Mouse (Mus musculus) left cerebral cortex, postnatal 36 days (tissue): ENCODE data around the gene Dvl2. TPM values are rescaled to one million over a fixed set of nuclear protein-coding genes. Genes with fewer than 3 reads are reported as not detected.
"Not testable (repeated sequence)": the region's sequence is repeated elsewhere in the genome, so short reads cannot be mapped to it uniquely, and the experiment has no call there.

Source experiments
- DNase-seq, 2 experiments: peaks; one replicate each; pipeline ENCODE4 v3.0.0; 2021 to 2022; ENCODE audit warnings: low spot score in 2 of 2, mixed read lengths in 1 of 2
- intact Hi-C: fragments of 180-260 bp; cut with DNase I; formaldehyde crosslinking; loops from one replicate; pipeline ENCODE4 v1.15.1; 2025
- total RNA-seq, 2 experiments: library from RNA; stranded (reverse); gene quantifications; 2 replicates each; pipeline ENCODE4 v1.2.3; 2021

The Dvl2 gene
- total RNA-seq, 2 experiments from 2014 or later = 25.4 to 36.0 TPM

DNA sequence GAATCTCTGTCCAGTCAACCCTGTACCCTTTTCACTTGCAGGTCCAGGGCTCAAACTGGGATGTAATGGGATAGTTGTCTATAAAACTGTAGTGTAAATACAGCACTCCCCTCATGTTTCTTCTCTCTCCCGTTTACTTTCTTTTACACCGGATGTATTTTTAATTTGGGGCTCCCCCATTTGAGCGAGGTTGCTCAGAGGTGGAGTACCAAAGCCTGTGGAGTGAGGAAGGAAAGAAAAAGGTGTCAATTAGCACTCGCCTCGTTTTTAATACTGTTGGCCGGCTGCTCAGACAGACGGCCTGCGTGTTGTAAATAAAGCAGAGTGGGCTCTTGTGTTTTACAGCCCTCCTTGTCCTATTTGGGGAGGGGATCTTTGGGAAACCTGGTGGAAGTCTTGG, 729 bp upstream of the Dvl2 start:
- intact Hi-C loops = loop anchor here (2.0 kb wide), 1 partner anchor 15 kb away; the partner anchor contains the start of gene Acadvl
- no peak for DNase-seq

DNA sequence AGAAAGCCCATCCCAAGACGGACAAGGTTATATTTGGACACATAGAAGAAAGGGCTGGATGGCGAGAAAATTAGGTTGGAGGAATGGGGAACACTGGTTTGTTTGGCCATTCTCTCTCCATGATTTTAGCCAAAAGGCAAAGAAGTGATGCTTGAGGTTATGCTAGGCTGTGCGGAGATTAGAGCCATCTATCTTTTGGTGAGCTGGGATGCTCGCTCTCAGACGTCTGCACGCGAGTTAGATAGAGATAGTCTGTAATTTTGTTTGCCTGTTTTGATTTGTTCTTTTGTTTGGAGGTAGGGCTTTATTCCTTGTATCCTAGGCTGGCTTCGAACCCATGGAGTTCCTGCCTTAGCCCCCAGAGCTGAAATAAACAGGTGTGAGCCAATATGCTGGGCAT, 764 bp downstream of the Dvl2 start:
- DNase-seq = no peak
- intact Hi-C loops = loop anchor here (2.0 kb wide), 1 partner anchor 14 kb away; the partner anchor contains the start of gene Acadvl

DNA sequence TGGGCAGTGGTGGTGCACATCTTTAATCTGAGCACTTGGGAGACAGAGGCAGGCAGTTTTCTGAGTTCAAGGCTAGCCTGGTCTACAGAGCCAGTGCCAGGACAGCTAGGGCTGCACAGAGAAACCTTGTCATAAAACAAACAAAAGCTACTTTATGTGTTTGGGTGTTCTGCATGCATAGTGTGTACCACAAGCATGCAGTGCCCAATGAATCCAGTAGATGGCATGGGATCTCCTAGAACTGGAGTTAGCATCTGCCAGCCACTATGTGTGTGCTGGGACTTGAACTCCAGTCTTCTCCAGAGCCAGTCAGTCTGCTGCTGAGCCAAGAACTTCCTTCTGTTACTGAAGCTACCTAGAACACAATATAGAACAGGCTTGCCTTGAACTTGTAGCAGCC, 1.5 kb downstream of the Dvl2 start:
- intact Hi-C loops = loop anchor here (2.0 kb wide), 1 partner anchor 13 kb away; the partner anchor contains the start of gene Acadvl
- DNase-seq = no peak

DNA sequence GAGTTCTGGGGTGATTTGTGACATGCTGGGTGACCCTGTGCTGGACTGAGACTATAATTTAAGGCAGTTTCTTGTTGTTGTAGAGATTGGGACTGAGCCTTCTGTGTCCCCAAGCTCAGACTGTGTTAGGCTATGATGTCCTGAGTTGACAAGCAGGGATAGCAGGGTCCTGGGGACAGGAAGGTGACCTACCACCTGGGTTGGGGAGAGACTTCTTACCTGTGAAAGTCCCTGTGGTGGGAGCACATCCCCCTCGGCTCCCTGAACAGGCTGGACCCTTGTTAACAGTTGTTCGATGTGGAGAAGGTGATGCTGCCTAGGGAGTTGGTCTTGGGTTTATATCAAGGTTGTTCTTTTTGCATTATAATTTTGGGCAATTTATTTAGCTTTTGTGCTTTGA, 2.1 kb downstream of the Dvl2 start:
- no peak for DNase-seq
- intact Hi-C loops = no loop called here

DNA sequence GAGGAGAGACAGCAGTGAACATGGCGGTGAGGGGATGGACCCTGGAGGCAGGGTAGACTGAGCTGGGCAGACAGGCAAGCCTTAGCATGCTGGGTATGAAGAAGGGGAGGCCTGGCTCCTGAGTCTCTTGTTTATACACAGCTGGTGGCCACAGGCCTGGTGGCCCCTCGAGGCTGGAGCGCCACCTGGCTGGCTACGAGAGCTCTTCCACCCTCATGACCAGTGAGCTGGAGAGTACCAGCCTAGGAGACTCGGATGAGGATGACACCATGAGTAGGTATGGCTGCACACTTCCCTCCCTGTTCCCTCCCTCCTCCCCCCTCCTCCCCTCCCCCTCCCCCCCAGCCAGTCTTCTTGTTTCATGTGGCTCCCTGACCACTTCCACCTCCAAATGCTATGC, 5.1 kb downstream of the Dvl2 start:
- intact Hi-C loops = no loop called here

DNA sequence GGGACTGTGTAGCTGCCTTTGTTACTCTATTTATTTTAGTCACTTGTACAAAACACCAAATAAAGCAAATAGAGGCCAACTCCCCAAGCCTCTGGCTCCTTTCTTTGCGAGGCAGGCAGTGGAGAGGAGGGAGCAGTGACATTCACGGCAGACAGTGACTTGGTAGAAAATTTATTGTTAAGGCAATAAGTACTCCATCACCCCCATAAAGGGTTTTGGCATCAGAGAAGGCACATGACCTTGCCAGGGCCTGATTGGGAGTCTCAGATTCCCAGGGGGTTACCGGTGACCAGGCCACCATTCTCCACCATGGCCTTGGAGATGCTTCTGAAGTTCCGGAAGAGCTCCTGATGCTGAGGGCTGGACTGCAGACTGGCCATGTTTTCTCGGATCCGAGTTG, 9.6 kb downstream of the Dvl2 start:
- intact Hi-C loops = no loop called here
- no peak for DNase-seq

More for the DNA sequence above, 5.1 kb downstream of the Dvl2 start:
- no peak for DNase-seq

DNA sequence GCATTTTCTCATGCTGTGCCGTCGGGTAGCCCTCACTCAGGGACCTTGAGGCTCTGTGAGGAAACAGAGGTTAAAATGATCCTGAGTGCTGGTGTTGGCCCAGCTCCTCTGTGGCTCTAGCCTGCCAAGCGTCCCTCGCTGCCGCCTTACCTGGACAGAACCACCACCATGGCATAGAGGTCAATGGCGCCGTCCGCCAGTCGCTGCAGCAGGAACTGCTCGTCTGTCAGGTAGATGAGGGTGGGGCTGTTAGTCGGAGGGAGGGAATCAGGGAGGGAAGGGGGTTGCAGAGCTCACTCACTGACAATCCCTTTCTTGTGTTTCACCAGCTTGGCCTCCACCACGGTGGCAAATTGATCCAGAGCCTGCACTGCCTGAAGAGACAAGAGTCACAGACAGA, 10.2 kb downstream of the Dvl2 start:
- DNase-seq = no peak
- intact Hi-C loops = no loop called here

DNA sequence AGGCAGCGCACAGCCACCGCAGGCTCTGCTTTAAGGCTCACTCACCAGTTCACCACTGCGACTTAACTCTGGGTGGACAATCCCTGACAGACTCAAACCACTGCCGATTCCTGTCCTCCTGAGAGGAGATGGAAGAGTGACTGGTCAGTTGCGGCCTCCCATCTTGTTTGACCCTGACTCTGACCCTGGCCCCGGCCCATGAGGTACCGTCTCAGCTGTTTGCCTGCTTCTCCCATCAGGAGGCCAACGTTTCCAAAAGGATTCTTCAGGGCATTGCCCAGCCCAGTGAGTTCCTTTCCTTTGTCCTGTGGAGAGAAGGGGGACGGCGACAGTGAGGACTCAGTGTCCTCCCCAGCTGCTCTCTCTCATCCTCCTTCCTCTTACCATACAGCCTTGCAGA, 10.6 kb downstream of the Dvl2 start:
- intact Hi-C loops = no loop called here
- DNase-seq = no peak

DNA sequence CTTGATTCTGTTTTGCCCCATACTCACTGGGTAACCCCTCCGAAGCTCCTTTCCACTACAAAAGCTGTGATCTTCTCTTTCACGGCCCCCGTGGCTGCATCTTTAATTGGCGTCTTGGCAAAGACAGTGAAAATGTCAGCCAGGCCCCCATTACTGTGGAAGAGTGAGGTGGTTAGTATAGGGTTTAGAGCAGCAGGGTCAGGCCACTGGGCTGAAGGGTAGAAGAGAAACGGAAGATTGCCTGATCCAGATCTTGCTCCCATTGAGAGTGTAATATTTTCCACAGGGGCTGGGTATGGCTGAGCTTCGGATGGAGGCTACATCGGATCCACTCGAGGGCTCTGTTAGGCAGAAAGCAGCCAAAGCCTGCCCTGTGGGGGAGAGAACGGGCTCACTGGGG, 12.5 kb downstream of the Dvl2 start:
- intact Hi-C loops = no loop called here
- no peak for DNase-seq

DNA sequence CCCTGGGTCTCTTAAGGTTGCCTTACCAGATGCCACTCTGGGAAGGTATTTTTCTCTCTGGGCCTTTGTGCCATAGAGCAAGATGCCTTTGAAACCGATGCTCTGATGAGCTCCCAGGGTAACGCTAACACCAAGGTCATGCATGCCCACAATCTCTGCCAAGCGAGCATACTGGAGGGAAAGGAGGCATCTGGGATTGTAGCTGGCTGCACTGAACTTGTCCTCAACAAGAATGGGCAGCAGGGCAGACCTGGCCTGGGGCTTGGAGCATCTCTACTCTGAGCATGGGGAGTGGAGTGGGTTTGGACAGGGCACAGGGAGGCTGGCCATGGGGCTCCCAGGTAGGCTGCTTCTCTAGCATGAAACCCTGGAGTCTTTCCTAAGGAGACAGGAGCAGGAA, 13.0 kb downstream of the Dvl2 start:
- no peak for DNase-seq
- intact Hi-C loops = no loop called here

DNA sequence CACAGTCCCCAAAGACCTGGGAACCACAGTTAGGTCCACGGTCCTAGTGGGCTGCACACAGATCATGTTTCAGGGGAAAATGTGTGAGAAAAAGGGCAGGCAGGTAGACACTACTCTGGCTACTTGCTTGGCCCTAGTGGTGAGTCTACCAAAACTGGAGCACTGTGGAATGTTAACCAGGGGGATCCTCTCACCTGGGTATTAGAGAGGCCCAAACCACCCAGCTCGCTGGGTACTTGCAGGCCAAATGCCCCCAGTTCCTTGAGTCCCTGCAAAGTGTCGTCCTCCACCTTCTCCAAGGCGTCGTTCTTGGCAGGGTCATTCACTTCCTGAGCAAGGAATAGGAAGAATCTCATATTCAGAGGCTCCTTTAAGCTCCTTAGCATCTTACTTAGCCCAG, 13.7 kb downstream of the Dvl2 start:
- intact Hi-C loops = loop anchor here (2.0 kb wide), 1 partner anchor 13 kb away; the partner anchor contains the start of gene Dvl2
- DNase-seq = no peak

DNA sequence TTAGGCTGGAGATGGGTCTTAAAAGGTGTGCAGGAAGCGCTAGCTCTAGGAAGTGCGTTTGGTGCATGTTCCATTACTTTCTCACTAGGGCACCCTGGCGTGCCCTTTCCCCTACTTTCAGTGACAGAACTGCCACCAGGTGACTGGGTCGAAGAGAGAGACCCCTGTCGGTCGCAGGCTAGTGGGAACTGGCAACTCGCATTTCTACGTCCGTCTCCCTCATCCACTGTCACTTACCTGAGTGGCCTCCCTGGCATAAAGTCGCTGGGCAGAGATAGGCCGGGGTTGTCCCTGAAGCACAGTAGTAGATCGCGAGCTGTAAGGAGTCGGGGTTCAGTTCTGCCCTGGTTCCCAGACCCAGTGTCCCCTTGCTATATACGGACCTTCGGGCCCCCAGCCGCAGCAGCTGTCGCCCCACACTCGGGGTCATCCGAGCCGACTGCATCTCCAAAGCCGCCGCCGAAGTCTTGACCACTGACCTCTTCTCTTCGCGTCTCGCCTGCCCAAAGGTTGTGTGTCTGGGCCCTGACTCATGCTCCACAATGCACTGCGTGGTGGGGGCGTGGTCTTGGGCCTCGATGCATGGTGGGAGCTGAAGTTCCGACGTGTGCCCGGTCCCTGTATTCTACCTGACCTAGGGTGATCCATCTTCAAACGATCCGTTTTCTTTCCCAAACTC, 14.6 kb downstream of the Dvl2 start, which contains the start of gene Acadvl:
Acadvl (minus strand) TSS at position 532 of the 679 bp plus-strand sequence.
- intact Hi-C loops = loop anchor here (2.0 kb wide), 1 partner anchor 14 kb away; the partner anchor contains the start of gene Dvl2
- DNase-seq = peak; percentile 83 to 85

DNA sequence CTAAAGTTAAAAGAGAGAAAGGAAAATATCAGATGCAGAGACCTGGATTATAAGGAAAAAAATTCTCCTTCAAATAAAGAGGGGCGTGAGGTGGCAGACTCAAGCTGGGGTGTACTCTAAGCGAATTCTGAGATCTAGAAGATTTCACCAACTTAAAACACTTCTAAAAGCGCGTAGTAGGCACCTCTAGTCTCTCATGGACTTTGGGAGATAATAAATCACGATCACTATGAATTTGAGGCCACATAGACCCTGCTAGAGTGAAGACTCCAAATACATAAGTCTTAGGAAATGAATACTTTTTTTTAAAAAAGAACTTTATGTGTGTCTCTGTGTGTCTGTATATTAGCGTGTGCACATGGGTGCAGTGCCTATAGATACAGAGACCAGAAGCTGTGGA, 15.3 kb downstream of the Dvl2 start:
- intact Hi-C loops = loop anchor here (2.0 kb wide), 1 partner anchor 15 kb away; the partner anchor contains the start of gene Dvl2
- no peak for DNase-seq

DNA sequence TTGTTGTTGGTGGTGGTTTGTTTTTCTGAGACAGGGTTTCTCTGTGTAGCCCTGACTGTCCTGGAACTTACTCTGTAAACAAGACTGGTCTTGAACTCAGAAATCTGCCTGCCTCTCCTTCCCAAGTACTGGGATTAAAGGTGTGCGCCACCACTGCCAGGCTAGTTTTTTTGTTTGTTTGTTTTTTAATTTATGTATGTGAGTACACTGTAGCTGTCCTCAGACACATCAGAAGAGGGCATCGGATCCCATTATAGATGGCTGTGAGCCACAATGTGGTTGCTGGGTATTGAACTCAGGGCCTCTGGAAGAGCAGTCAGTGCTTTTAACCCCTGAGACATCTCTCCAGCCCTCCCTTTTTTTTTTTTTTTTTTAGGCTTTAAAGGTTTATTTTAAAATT, 15.8 kb downstream of the Dvl2 start:
- intact Hi-C loops, DNase-seq: not testable (repeated sequence)

DNA sequence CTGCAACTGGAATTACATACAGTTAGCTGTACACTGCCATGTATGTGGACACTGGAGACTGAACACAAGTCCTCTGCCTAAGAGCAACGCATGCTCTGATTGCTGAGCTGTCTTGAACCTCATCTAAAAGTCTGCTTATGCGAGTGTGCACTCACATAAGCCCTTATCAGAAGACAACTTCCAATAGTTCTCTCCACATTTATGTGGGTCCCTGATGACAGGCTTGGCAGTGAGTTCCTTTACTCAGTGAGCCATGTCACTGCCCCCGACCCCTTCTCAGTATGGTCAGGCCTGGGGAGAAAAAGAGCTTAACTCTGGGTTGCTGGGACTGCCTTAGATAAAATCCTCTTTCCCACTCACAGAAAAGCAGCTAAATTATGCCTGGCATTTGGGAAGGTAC, 16.3 kb downstream of the Dvl2 start, which contains the start of gene Dlg4:
Dlg4 (plus strand) TSS at position 274 of the 400 bp plus-strand sequence.
- intact Hi-C loops = no loop called here

DNA sequence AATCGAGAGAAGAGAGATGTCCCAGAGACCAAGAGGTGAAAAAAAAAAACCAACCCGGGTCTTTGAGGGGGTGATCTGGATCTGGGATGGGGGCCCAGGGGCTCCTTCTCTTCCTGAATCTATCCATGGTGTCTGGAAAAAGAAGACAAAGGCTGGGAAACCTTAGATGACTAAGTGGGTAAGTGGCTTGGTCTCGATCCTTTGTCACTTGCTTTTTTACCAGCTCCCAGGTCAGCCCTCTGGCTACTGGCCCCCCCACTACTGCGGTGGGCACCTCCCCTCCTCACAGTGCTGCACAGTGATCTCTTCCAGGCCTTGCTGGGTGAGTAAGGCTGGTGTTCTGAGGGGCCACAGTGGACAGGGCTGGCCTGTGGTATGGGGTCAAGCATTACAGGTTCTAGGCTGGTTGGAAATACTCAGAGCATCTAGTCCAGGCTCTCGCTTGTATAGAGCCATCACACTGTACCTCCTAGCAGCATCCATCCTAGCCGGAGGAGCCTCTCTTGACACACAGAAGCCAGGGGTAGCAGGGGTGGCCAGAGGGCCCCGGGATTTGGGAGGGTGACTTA, 16.9 kb downstream of the Dvl2 start:
- no peak for DNase-seq
- intact Hi-C loops = no loop called here

More for the DNA sequence above, 16.3 kb downstream of the Dvl2 start, which contains the start of gene Dlg4:
- DNase-seq = no peak

DNA sequence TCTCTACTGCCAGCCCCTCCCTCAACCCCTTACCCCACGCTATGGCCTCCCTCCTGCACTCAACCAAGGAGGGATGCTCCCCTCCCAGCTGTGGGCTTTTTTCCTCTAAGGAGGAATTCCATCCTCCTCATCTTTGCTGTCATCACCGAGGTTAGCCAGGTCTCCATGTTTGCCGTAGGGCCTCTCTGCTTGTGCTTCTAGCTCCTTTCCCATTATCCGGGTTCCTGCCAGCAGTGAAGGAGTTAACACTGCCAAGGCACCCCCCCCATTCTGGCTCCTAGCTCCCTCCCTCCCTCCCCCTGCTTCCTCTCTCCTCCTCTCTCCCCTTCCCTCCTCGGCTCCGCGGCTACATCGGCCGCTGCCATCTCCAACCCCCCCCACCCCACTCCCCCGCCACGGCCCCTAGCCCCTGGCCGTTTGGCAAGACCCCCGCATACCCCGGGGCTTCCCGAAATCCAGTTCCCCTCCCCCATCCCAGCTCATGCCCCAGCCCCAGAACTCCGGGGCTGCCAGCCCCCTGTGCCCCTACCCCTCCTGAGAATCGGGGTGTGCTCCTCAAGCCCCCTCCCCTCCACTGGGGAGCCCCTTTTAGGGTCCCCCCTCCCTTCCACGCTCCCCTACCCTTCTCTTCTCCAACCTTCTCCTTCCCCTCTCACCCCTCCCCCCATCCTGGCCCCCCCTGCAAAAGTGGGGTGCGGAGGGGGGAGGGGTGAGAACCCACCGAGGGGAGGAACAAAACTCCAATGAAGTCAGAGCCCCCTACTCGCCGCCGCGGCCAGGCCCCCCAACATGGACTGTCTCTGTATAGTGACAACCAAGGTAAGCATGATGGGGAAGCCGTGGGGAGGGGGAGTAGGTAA, 18.0 kb downstream of the Dvl2 start:
- DNase-seq = peak; percentile 65
- intact Hi-C loops = no loop called here

DNA sequence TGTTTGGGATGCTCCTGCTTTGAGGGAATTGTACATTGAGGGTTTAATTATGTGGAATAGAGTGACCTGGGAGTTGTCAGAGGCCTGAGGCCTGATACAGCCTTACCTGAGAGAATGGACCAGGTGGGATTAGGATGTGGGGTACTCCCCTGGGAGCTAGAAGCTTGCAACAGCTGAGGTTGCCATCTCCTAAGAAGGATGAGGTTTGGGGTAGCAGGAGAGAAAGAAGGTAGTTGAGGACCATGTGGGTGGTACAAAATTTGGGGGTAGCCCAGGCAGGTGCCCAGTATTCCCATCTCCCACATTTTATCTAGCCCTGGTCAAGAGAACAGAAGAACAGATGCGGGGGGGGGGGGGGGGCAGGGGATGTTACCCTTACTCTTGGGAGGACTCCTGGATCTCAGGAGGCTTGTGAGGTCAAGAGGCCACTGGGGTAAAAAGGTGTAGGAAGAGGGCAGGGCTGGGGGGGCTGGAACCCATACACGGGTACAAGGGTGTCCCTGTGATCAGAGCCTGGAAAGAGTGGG, 19.2 kb downstream of the Dvl2 start:
- intact Hi-C loops = no loop called here
- no peak for DNase-seq

DNA sequence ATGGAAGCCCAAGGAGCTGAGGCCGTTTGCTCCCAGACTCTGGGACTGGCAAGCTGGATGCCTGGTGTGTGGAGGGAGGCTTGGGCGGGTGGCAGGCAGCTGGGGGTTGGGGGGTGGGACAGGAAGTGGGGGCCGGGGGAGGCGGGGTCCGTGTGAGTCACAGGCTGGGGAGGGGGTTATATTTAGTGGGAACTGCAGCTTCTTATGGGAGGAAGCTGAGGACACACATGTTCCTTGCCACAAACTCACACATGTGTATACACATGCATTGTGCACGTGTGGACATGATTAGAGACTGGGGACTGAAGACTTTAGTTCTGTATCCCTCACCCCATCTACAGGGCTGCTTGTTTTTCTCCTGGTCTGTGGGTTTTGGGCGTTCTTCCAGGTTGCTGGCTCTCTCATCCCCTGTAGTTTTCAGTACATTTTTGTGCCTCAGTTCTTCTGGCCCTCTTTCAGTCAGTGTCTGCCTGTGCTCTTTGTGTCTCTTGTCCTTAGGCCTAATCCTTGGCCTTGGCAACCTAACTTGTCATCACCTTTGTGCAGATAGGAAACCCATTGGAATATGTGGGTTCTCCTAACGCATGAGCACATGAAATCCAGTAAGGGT, 19.7 kb downstream of the Dvl2 start:
- DNase-seq = no peak
- intact Hi-C loops = no loop called here
